Mouse (Mus musculus) liver, embryonic 14.5 days (tissue): ENCODE results near the gene Clstn3. TPM values are rescaled to one million over a fixed set of nuclear protein-coding genes. Genes with fewer than 3 reads are reported as not detected.

Experiments used
- ATAC-seq: fragments of 200-750 bp; cut with Nextera tagmentation; 2 replicates; pipeline ENCODE4 v1.8.0; 2017; ENCODE audit warnings: moderate number of reproducible peaks, mild to moderate bottlenecking, moderate library complexity; ENCODE audit not compliant: insufficient read depth
- DNase-seq, 3 experiments: peaks; one replicate each; pipeline ENCODE4 v3.0.0-alpha.2; 2012 to 2013; ENCODE audit warnings: low read depth in 3 of 3, low spot score in 3 of 3
- H3K27ac ChIP-seq: fragments of 300-500 bp; sonication (generic); 2 replicates; pipeline ENCODE4 v1.5.1; 2014; ENCODE audit warnings: moderate library complexity, mild to moderate bottlenecking, control low read depth, inconsistent platforms
- H3K27me3 ChIP-seq: fragments of 300-500 bp; sonication (generic); 2 replicates; pipeline ENCODE4 v1.6.1; 2014; ENCODE audit warnings: mild to moderate bottlenecking, low read length, moderate library complexity; ENCODE audit not compliant: control insufficient read depth, insufficient read depth
- H3K36me3 ChIP-seq: fragments of 300-500 bp; sonication (generic); replicated peaks from 2 replicates; pipeline ENCODE4 v1.6.1; 2014; ENCODE audit warnings: low read depth; ENCODE audit not compliant: control insufficient read depth, insufficient read depth
- H3K4me1 ChIP-seq, 2 experiments: fragments of 200-500 bp in 1 of 2; fragments of 300-500 bp in 1 of 2; sonication (generic) in 1 of 2; replicated peaks; 2 replicates each; pipeline ENCODE4 v1.6.1; 2012 to 2014; ENCODE audit warnings: antibody characterized with exemption in 1 of 2, inconsistent platforms in 1 of 2, low read length in 1 of 2; ENCODE audit not compliant: control insufficient read depth in 2 of 2, insufficient read depth in 2 of 2
- H3K4me2 ChIP-seq: fragments of 300-500 bp; sonication (generic); 2 replicates; pipeline ENCODE4 v1.6.1; 2014; ENCODE audit warnings: low read depth, mild to moderate bottlenecking, control low read depth, moderate library complexity
- H3K4me3 ChIP-seq, 2 experiments: fragments of 200-500 bp in 1 of 2; fragments of 300-500 bp in 1 of 2; sonication (generic) in 1 of 2; 2 replicates each; pipeline ENCODE4 v1.5.1; 2012 to 2014; ENCODE audit warnings: low read depth in 2 of 2, low read length in 2 of 2, mild to moderate bottlenecking in 2 of 2, control low read depth in 1 of 2, inconsistent platforms in 1 of 2, moderate library complexity in 1 of 2; ENCODE audit not compliant: insufficient read depth in 1 of 2
- H3K9ac ChIP-seq: fragments of 300-500 bp; sonication (generic); replicated peaks from 2 replicates; pipeline ENCODE4 v1.6.1; 2014; ENCODE audit warnings: mild to moderate bottlenecking, control low read depth, moderate library complexity
- H3K9me3 ChIP-seq: fragments of 300-500 bp; sonication (generic); 2 replicates; pipeline ENCODE4 v1.6.1; 2016; ENCODE audit warnings: low read length, mixed read lengths; ENCODE audit not compliant: control insufficient read depth
- CTCF ChIP-seq: IDR thresholded peaks from 2 replicates; pipeline ENCODE4 v1.5.1; 2016; ENCODE audit warnings: antibody characterized with exemption, low read depth, control low read depth
- EP300 ChIP-seq: IDR thresholded peaks from 2 replicates; pipeline ENCODE4 v1.6.1; 2016; ENCODE audit warnings: antibody characterized with exemption, low read depth
- WGBS: fragments of 180-500 bp; shearing (Covaris S2); extraction: QIAGEN DNeasy Blood & Tissue Kit; methylation state at CpG from one replicate; pipeline ENCODE4 v1.1.7; 2014; ENCODE audit not compliant: insufficient replicate concordance; 5-methylcytosine and 5-hydroxymethylcytosine counted together
- polyA plus RNA-seq, 2 experiments: library from polyadenylated mRNA; depleted of rRNA in 1 of 2; stranded (reverse) in 1 of 2; unstranded in 1 of 2; fragments of >200 nt; fragmentation: Nextera tagmentation in 1 of 2; extraction: Ambion mirVana in 1 of 2; gene quantifications; 2 replicates each; pipeline versions ENCODE4 v1.2.1 to v1.2.3; 2012 to 2014

Clstn3 gene
- polyA plus RNA-seq, 2 experiments = 1.7 to 2.5 TPM

DNA sequence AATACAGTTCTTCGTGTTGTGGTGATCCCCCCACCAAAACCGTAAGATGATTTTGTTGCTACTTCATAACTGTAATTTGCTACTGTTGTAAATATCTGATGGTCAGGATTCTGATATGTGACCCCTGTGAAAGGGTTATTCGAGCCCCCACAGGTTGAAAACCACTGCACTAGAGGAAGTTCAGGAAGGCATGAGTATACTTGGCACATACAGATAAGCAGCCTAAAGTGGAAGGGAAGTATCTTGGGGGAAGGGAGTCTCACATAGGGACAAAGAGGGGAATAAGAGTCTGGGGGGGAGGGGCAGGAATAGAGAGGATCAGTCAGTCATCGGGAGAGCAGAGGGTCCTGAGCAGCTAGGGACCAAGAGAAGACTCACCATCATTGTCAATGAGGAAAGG lies 5.2 kb downstream of the Clstn3 start:
- peaks cover 0 to 7% of the 10 kb centered on the region in 2 experiments; a peak in 2 of 4 replicates for H3K4me1 ChIP-seq
- H3K27me3 ChIP-seq = no peaks in the 10 kb centered on the region; the same call in 1 of the 2 replicates
- H3K9me3 ChIP-seq = no peaks in the 10 kb centered on the region
- DNase-seq (no peak), ATAC-seq (no peak)
- no peak overlapping the region for H3K27ac ChIP-seq
- WGBS = 21% methylated on average over 4 of the region's 4 CpGs
- no peaks in the 10 kb centered on the region for H3K36me3 ChIP-seq
- TF ChIP-seq CTCF = no peak
- TF ChIP-seq EP300 = no peak
- no peak overlapping the region for H3K4me3 ChIP-seq
- H3K4me2 ChIP-seq = no peak overlapping the region
- no peak overlapping the region for H3K9ac ChIP-seq

DNA sequence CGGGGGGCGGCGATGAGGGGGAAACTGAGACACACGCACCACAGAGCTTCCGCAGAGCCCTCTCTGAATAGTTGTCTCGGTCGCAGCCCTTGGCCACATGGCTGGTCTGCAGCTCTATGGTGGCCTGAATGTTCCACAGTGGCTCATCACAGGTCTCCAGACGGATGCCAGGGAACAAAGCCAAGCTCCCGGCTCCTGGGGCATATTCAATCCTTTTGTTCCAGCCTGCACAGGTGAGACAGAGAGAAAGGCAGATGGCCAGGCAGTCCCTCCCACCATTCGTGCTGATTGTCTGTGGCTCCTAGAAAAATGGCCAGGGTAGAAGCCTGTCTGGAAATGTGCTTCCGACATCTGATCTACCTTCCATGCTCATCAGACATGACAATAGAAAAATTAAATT lies 6.1 kb downstream of the Clstn3 start:
- no peaks in the 10 kb centered on the region for H3K9me3 ChIP-seq
- ATAC-seq = no peak

DNA sequence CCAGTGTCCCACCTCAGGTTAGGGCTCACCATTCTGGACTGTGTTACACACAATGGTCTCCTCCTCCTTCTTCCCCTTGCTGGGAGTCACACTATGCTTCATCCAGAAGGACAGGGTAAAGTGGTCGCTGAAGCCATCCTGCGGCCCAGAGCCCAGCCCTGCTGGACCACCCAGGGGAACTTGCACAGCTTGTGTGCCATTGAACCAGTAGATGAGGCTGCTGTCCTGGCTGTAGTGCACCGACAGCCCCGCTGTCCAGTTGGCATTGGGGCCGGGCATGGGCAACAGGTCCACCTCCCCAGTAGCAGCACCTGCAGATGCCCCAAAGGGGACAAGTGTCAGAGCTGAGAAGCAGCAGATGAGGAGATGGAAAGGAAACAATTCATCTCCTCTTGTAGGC lies 6.8 kb downstream of the Clstn3 start:
- ATAC-seq (no peak), DNase-seq (no peak)
- H3K27ac ChIP-seq = no peak overlapping the region
- no peaks in the 10 kb centered on the region for H3K4me1 ChIP-seq
- TF ChIP-seq EP300 (no peak), CTCF (no peak)
- H3K27me3 ChIP-seq = no peaks in the 10 kb centered on the region; the same call in 1 of the 2 replicates
- 71% methylated on average over 5 of the region's 5 CpGs for WGBS
- H3K4me3 ChIP-seq = no peak overlapping the region
- H3K4me2 ChIP-seq = no peak overlapping the region
- no peaks in the 10 kb centered on the region for H3K9me3 ChIP-seq
- H3K36me3 ChIP-seq = no peaks in the 10 kb centered on the region
- H3K9ac ChIP-seq = no peak overlapping the region

More for the DNA sequence above, 6.1 kb downstream of the Clstn3 start:
- H3K9ac ChIP-seq = no peak overlapping the region
- 75% methylated on average over 11 of the region's 11 CpGs for WGBS
- TF ChIP-seq CTCF (no peak), EP300 (no peak)
- no peak for DNase-seq
- H3K27me3 ChIP-seq = no peaks in the 10 kb centered on the region; the same call in 1 of the 2 replicates
- H3K4me1 ChIP-seq = no peaks in the 10 kb centered on the region
- no peak overlapping the region for H3K4me2 ChIP-seq
- H3K4me3 ChIP-seq = no peak overlapping the region
- H3K36me3 ChIP-seq = no peaks in the 10 kb centered on the region
- H3K27ac ChIP-seq = no peak overlapping the region

DNA sequence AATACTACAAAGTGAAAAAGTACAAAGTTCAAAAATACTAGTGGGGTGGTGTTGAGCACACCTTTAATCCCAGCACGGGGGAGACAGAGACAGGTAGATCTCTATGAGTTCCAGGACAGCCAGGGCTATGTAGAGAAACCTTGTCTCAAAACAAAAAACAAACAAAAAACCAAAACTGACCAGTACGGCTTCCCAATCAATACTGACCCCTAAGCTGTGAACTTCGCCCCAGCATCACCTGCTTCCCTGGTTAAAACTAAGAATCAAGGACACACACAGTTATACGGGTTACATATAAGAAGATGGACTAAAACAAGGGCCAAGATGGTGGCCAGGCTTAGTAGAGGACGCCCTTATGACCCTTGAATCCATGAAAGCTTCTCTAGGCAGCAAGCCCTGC lies 8.4 kb downstream of the Clstn3 start:
- no peak overlapping the region for H3K4me3 ChIP-seq
- H3K9ac ChIP-seq = no peak overlapping the region
- no peaks in the 10 kb centered on the region for H3K27me3 ChIP-seq
- 70% methylated on average over 5 of the region's 5 CpGs for WGBS
- no peak for DNase-seq
- H3K9me3 ChIP-seq = no peaks in the 10 kb centered on the region
- no peak overlapping the region for H3K27ac ChIP-seq
- no peaks in the 10 kb centered on the region for H3K36me3 ChIP-seq
- ATAC-seq = no peak
- no peak overlapping the region for H3K4me2 ChIP-seq
- TF ChIP-seq EP300 (no peak), CTCF (no peak)
- H3K4me1 ChIP-seq = peaks cover 10 to 13% of the 10 kb centered on the region in 2 experiments

DNA sequence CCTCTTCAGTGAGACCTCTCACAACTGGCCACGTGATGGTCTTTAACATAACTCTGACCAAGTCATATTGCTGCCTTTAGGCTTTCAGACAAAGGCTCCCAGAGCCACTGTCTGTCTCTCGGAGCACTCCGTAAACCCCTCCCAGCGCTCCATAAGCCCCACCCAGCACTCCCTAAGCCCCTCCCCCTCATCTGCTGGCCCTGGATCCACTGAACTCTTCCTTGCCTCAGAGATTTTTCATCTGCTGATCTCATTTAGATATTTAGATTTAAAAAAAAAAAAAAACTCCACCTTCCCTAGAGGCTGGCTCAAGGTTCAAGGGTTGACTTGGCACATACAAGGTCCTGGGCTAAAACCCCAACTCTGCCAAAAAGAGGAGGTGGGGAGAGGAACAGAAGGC lies 10.8 kb downstream of the Clstn3 start:
- Histone ChIP-seq H3K27ac (no peak overlapping the region), H3K36me3 (no peaks in the 10 kb centered on the region), H3K9me3 (no peaks in the 10 kb centered on the region), H3K27me3 (no peaks in the 10 kb centered on the region), H3K4me1 (peaks cover 10 to 13% of the 10 kb centered on the region in 2 experiments), H3K4me2 (no peak overlapping the region), H3K9ac (no peak overlapping the region), H3K4me3 (no peak overlapping the region)
- 49% methylated on average over 4 of the region's 4 CpGs for WGBS
- DNase-seq (no peak), ATAC-seq (no peak)
- TF ChIP-seq EP300 = no peak
- no peak for TF ChIP-seq CTCF
